Mouse (Mus musculus): ENCODE data around the gene Sgca. TPM values are rescaled to one million over a fixed set of nuclear protein-coding genes. Genes with fewer than 3 reads are reported as not detected.
"Not testable (repeated sequence)": the region's sequence is repeated elsewhere in the genome, so short reads cannot be mapped to it uniquely, and the experiment has no call there.

Sgca gene
- polyA plus RNA-seq, 1 experiment from 2014 or later, result not detected

GRCm38 (mm10) chr11:94978178-94978915 is 2.2 kb upstream of the Sgca start:
- H3K36me3 ChIP-seq, result no peaks in the 10 kb centered on the region
- H3K9me3 ChIP-seq, result no peaks in the 10 kb centered on the region
- peak overlapping the region; percentile 97 for H3K27ac ChIP-seq (replicated peaks)
- peak overlapping the region; percentile 33 for H3K4me3 ChIP-seq
- H3K9ac ChIP-seq (replicated peaks), result peak overlapping the region; percentile 49
- no peaks in the 10 kb centered on the region for H3K27me3 ChIP-seq
- WGBS, result 23% methylated on average over 9 of the region's 9 CpGs
- peaks cover 17% of the 10 kb centered on the region for H3K4me1 ChIP-seq
- peak overlapping the region; percentile 51 for H3K4me2 ChIP-seq (replicated peaks)
- peak; percentile 75 for ATAC-seq (replicated peaks)

- Histone ChIP-seq H3K9me3 (no peaks in the 10 kb centered on the region), H3K9ac (replicated peaks) (no peak overlapping the region), H3K36me3 (no peaks in the 10 kb centered on the region), H3K27me3 (no peaks in the 10 kb centered on the region), H3K4me2 (replicated peaks) (no peak overlapping the region), H3K4me3 (no peak overlapping the region), H3K27ac (replicated peaks) (no peak overlapping the region), H3K4me1 (peaks cover 28% of the 10 kb centered on the region)
- ATAC-seq (replicated peaks), result no peak
- 85% methylated on average over 2 of the region's 2 CpGs for WGBS
Measured at GRCm38 (mm10) chr11:94974951-94975350, 1.2 kb downstream of the Sgca start.

GRCm38 (mm10) chr11:94973313-94973712 is 2.8 kb downstream of the Sgca start:
- no peak overlapping the region for H3K9ac ChIP-seq (replicated peaks)
- no peak overlapping the region for H3K27ac ChIP-seq (replicated peaks)
- no peaks in the 10 kb centered on the region for H3K9me3 ChIP-seq
- no peaks in the 10 kb centered on the region for H3K27me3 ChIP-seq
- no peaks in the 10 kb centered on the region for H3K36me3 ChIP-seq
- ATAC-seq (replicated peaks), result no peak
- no peak overlapping the region for H3K4me2 ChIP-seq (replicated peaks)
- peaks cover 18% of the 10 kb centered on the region for H3K4me1 ChIP-seq
- WGBS, result 51% methylated on average over 4 of the region's 4 CpGs
- H3K4me3 ChIP-seq, result no peak overlapping the region

- H3K36me3 ChIP-seq, result no peaks in the 10 kb centered on the region
- no peak overlapping the region for H3K4me2 ChIP-seq (replicated peaks)
- H3K4me3 ChIP-seq, result no peak overlapping the region
- 50% methylated on average over 5 of the region's 5 CpGs for WGBS
- no peak for ATAC-seq (replicated peaks)
- H3K4me1 ChIP-seq, result peaks cover 14% of the 10 kb centered on the region
- no peak overlapping the region for H3K27ac ChIP-seq (replicated peaks)
- no peak overlapping the region for H3K9ac ChIP-seq (replicated peaks)
- H3K9me3 ChIP-seq, result no peaks in the 10 kb centered on the region
- H3K27me3 ChIP-seq, result no peaks in the 10 kb centered on the region
Measured at GRCm38 (mm10) chr11:94972887-94973286, 3.2 kb downstream of the Sgca start.

GRCm38 (mm10) chr11:94971895-94972615 is 4.1 kb downstream of the Sgca start:
- H3K4me1 ChIP-seq, result peaks cover 12% of the 10 kb centered on the region; the same call in 1 of the 2 replicates

GRCm38 (mm10) chr11:94970210-94970943 is 5.8 kb downstream of the Sgca start:
- no peaks in the 10 kb centered on the region for H3K36me3 ChIP-seq
- H3K4me2 ChIP-seq (replicated peaks), result no peak overlapping the region
- H3K4me3 ChIP-seq, result no peak overlapping the region
- H3K9ac ChIP-seq (replicated peaks), result no peak overlapping the region
- peaks cover 12% of the 10 kb centered on the region; the same call in 1 of the 2 replicates for H3K4me1 ChIP-seq
- no peaks in the 10 kb centered on the region for H3K9me3 ChIP-seq
- H3K27ac ChIP-seq (replicated peaks), result no peak overlapping the region
- peak; percentile 57 for ATAC-seq (replicated peaks)
- WGBS, result 65% methylated on average over 15 of the region's 15 CpGs
- H3K27me3 ChIP-seq, result no peaks in the 10 kb centered on the region

More at GRCm38 (mm10) chr11:94971895-94972615, 4.1 kb downstream of the Sgca start:
- no peak overlapping the region for H3K9ac ChIP-seq (replicated peaks)
- no peak overlapping the region for H3K4me2 ChIP-seq (replicated peaks)
- no peak for ATAC-seq (replicated peaks)
- H3K27me3 ChIP-seq, result no peaks in the 10 kb centered on the region
- no peak overlapping the region for H3K4me3 ChIP-seq
- H3K27ac ChIP-seq (replicated peaks), result no peak overlapping the region
- no peaks in the 10 kb centered on the region for H3K36me3 ChIP-seq
- 48% methylated on average over 16 of the region's 16 CpGs for WGBS
- H3K9me3 ChIP-seq, result no peaks in the 10 kb centered on the region

- not testable (repeated sequence) for H3K27ac ChIP-seq (replicated peaks); H3K4me3 ChIP-seq; H3K9ac ChIP-seq (replicated peaks); H3K9me3 ChIP-seq; H3K36me3 ChIP-seq; H3K27me3 ChIP-seq; H3K4me2 ChIP-seq (replicated peaks); ATAC-seq (replicated peaks)
- WGBS, result 94% methylated on average over 4 of the region's 4 CpGs
- H3K4me1 ChIP-seq, result peaks cover 12% of the 10 kb centered on the region; the same call in 1 of the 2 replicates
Measured at GRCm38 (mm10) chr11:94969709-94970108, 6.4 kb downstream of the Sgca start.

- no peaks in the 10 kb centered on the region for H3K27me3 ChIP-seq
- H3K9ac ChIP-seq (replicated peaks), result no peak overlapping the region
- no peak overlapping the region for H3K4me3 ChIP-seq
- WGBS, result 58% methylated on average over 7 of the region's 7 CpGs
- no peak overlapping the region for H3K27ac ChIP-seq (replicated peaks)
- no peak overlapping the region for H3K4me2 ChIP-seq (replicated peaks)
- H3K9me3 ChIP-seq, result no peaks in the 10 kb centered on the region
- no peaks in the 10 kb centered on the region for H3K36me3 ChIP-seq
- no peak for ATAC-seq (replicated peaks)
- H3K4me1 ChIP-seq, result peaks cover 12% of the 10 kb centered on the region; the same call in 1 of the 2 replicates
Measured at GRCm38 (mm10) chr11:94968187-94968586, 7.9 kb downstream of the Sgca start.

- Histone ChIP-seq H3K4me3 (no peak within 1 kb of the TSS), H3K36me3 (no peaks in the 10 kb centered on the region), H3K9me3 (no peaks in the 10 kb centered on the region), H3K4me1 (peaks cover 6% of the 10 kb centered on the region; the same call in 1 of the 2 replicates), H3K27ac (replicated peaks) (no peak within 1 kb of the TSS), H3K27me3 (no peaks in the 10 kb centered on the region), H3K9ac (replicated peaks) (no peak within 1 kb of the TSS), H3K4me2 (replicated peaks) (no peak within 1 kb of the TSS)
- 55% methylated on average over 4 of the region's 4 CpGs for WGBS
- ATAC-seq (replicated peaks), result no peak
Measured at GRCm38 (mm10) chr11:94967419-94967818, 8.7 kb downstream of the Sgca start, which contains the start of gene Hils1. Gene Hils1 (plus strand): TSS chr11:94967593.

GRCm38 (mm10) chr11:94962534-94963101 is 13.5 kb downstream of the Sgca start:
- Histone ChIP-seq H3K9me3 (no peaks in the 10 kb centered on the region), H3K27me3 (no peaks in the 10 kb centered on the region), H3K36me3 (no peaks in the 10 kb centered on the region), H3K9ac (replicated peaks) (no peak overlapping the region), H3K4me2 (replicated peaks) (no peak overlapping the region), H3K4me3 (no peak overlapping the region), H3K4me1 (peaks cover 10% of the 10 kb centered on the region), H3K27ac (replicated peaks) (no peak overlapping the region)
- WGBS, result 80% methylated on average over 5 of the region's 5 CpGs
- ATAC-seq (replicated peaks), result no peak

GRCm38 (mm10) chr11:94958065-94958858 is 17.9 kb downstream of the Sgca start:
- Histone ChIP-seq H3K27ac (replicated peaks) (peak overlapping the region; percentile 47), H3K27me3 (no peaks in the 10 kb centered on the region), H3K9ac (replicated peaks) (no peak overlapping the region), H3K4me1 (peaks cover 18% of the 10 kb centered on the region), H3K9me3 (no peaks in the 10 kb centered on the region), H3K4me2 (replicated peaks) (no peak overlapping the region), H3K36me3 (no peaks in the 10 kb centered on the region), H3K4me3 (no peak overlapping the region)
- peak; percentile 41 for ATAC-seq (replicated peaks)
- 16% methylated on average over 8 of the region's 8 CpGs for WGBS

All from forebrain, embryonic 15.5 days (tissue).